Mouse (Mus musculus): ENCODE results near the gene Slc39a11. TPM values are rescaled to one million over a fixed set of nuclear protein-coding genes. Genes with fewer than 3 reads are reported as not detected.

Slc39a11 gene
- total RNA-seq, 2 experiments from 2014 or later, result 2.6 to 3.9 TPM

GRCm38 (mm10) chr11:113435696-113436095, 214.2 kb downstream of the Slc39a11 start:
- intact Hi-C loops (cut with DNase I), result no loop called here
- DNase-seq, result no peak

DNA sequence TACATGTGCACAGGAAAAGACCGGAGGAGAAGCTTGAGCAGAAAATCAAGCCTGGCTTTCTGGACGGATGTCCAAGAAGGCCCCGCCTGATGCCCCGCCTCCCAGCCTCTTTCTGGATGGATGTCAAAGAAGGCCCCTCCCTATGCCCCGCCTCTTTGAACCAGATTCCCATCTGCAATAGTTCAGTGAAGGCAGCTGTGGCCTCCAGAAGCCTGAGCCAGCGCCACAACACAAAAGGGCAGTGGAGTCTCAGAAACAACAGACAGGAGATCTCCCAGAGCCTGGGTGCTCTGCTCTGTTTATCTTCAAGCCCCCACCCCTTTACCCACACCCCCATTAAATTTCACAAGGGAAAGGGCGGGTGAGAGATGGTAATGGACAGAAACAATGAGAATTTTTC, 218.7 kb downstream of the Slc39a11 start:
- peak in 1 of 2 experiments; percentile 13 for DNase-seq
- intact Hi-C loops (cut with DNase I), result no loop called here

GRCm38 (mm10) chr11:113425882-113426281, 224.0 kb downstream of the Slc39a11 start:
- intact Hi-C loops (cut with DNase I), result no loop called here
- DNase-seq, result no peak

DNA sequence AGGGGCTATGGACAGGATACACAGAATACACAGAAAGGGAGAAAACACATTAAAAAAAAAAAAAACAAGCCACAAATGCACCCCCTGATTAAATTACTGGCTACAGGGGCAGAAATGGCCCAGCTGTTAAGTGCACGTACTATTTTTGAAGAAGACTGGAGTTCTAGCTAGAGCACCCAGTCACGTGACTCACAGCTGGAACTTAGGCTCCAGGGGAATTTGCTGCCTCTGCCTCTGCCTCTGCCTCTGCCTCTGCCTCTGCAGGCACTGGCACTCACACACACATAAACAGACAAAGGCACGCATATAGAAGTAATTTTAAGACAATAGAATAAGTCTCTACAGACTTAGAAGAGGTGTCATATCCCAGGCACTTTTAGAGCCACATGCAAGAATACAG, 224.4 kb downstream of the Slc39a11 start:
- intact Hi-C loops (cut with DNase I), result no loop called here
- no peak for DNase-seq

- intact Hi-C loops (cut with DNase I), result no loop called here
- DNase-seq, result no peak
These were observed 225.1 kb downstream of the Slc39a11 start for GRCm38 (mm10) chr11:113424765-113425164.

DNA sequence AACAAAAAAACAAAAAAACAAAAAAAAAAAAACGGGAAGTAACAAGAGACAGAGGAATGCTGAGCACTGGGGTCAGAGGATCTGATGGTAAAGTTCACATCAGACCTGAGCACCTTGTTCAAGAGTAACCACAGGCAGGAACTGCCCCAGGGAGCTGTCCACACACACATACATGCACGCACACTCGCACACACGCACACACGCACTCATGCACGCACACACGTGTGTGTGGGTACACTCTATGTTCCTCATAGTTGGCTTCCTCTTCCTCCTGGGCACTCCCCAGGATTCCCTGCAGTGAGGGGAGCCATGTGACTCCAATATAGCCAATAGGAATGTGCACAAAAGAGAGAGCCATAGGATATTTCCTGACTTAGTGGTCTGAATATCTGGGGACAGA, 227.3 kb downstream of the Slc39a11 start:
- DNase-seq, result no peak
- intact Hi-C loops (cut with DNase I), result no loop called here

- intact Hi-C loops (cut with DNase I), result loop anchor here (10.0 kb wide), 1 partner anchor 244 kb away; no protein-coding TSS in a partner anchor
- no peak for DNase-seq
These were observed 230.8 kb downstream of the Slc39a11 start for GRCm38 (mm10) chr11:113418921-113419655.

DNA sequence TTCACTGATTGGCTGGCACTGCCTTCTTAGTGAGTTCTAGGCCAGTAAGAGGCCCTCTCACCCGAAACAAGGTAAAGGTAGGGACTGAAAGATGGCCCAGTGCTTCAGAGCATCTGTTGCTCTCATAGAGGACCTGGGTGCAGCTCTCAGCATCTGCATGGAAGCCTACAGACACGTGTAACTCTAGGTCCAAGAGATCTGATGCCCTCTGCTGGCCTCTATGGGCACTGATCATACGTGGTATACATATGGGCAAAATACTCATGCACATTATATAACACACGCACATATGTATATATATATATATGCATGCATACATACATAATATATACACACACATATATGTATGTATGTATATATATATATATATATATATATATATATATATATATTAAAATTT, 231.9 kb downstream of the Slc39a11 start:
- DNase-seq, result no peak
- intact Hi-C loops (cut with DNase I), result loop anchor here (10.0 kb wide), 1 partner anchor 243 kb away; no protein-coding TSS in a partner anchor

DNA sequence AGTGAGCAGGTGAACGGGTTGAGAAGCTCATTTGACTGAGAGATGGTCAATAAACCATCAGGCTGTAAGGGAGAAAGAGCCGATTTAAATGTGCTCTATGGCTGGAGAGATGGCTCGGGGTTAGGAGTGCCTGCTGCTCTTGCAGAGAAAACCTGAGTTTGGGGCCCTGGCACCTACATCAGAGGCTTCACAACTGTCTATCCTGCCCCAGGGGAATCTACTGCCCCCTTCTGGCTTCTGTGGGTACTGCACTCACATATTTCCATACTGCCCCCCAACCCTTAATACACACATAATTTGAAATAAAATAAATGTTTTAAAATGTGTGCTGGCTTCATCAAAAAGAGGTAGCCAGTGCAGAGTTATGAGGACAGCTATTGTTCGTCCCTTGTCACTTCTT, 237.3 kb downstream of the Slc39a11 start:
- DNase-seq, result no peak
- intact Hi-C loops (cut with DNase I), result loop anchor here (10.0 kb wide), 1 partner anchor 238 kb away; no protein-coding TSS in a partner anchor

DNA sequence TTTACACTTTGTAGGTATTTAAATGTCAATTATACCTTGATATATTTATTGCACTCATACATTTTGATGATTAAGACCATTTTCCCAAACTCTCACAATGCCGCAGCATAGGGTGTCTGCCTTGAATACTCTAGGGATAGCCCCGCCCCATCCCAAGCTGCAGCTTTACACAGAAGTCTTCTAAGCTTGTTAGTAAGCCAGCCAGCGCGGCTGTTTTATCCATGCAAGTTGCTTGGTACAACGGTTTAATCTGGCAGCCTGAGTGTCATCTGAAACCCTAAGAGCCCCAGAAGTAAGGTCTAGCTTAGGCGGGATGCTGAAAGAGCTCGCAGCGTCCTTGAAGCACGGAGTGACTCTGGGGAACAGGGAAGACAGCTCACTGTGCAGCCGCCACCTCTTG, 238.1 kb downstream of the Slc39a11 start:
- intact Hi-C loops (cut with DNase I), result loop anchor here (10.0 kb wide), 1 partner anchor 237 kb away; no protein-coding TSS in a partner anchor
- no peak for DNase-seq

DNA sequence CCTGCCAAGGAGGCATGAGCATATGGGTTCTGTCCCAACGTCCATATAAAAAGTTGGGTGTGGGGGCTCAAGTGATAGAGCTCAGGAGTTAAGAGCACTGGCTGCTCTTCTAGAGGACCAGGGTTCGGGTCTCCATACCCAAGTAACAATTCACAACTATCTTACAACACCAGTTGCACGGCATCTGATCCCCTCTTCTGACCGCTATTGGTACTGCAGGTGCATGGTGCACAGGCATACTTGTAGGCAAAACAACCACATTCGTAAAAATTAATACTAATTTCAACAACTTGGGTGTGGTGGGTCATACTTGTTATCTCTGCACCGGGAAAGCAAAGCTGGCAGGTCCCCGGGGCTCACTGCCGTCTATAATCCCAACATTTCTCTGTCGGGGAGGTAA, 240.8 kb downstream of the Slc39a11 start:
- intact Hi-C loops (cut with DNase I), result no loop called here
- DNase-seq, result no peak

- no peak for DNase-seq
- intact Hi-C loops (cut with DNase I), result no loop called here
These were observed 242.4 kb downstream of the Slc39a11 start for GRCm38 (mm10) chr11:113407474-113407873.

DNA sequence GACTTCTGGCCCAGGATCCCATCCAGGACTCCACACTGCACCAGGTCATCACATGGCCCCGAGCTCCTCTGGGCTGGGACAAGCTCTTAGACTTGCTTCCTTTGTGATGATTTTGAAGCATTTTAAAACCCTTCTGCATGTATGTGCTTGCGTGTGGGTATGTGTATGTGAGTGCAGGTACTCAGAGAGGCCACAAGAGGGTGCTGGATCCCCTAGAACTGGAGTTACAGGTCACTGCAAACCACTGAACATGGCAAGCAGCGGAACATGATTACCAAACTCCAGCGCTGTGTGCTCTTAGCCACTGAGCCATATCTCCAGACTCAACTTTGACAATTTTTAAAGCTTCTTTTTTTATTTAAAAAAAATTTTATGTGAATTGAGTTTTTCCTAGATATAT, 249.0 kb downstream of the Slc39a11 start:
- DNase-seq, result no peak
- intact Hi-C loops (cut with DNase I), result no loop called here

DNA sequence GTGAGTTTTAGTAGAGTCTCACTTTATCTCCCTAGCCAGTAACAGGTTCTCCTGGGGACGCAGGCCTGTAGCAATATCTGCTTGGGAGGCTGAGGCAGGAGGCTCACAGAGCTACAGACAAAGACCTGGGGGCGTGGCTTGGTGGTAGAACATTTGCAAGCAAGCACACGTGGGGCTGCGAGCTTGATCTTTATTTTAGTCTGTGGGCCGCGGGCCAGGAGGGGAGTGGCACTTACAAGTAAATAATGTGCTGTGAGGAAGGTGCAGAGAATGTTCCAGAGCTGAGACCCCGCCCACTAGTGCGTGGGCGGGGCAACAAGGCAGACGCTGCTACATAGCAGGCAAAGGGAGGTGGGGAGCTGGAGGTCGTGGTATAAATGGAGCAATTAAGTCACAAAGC, 250.3 kb downstream of the Slc39a11 start:
- no peak for DNase-seq
- intact Hi-C loops (cut with DNase I), result no loop called here

GRCm38 (mm10) chr11:113397394-113397793, 252.5 kb downstream of the Slc39a11 start:
- DNase-seq, result no peak
- intact Hi-C loops (cut with DNase I), result no loop called here

DNA sequence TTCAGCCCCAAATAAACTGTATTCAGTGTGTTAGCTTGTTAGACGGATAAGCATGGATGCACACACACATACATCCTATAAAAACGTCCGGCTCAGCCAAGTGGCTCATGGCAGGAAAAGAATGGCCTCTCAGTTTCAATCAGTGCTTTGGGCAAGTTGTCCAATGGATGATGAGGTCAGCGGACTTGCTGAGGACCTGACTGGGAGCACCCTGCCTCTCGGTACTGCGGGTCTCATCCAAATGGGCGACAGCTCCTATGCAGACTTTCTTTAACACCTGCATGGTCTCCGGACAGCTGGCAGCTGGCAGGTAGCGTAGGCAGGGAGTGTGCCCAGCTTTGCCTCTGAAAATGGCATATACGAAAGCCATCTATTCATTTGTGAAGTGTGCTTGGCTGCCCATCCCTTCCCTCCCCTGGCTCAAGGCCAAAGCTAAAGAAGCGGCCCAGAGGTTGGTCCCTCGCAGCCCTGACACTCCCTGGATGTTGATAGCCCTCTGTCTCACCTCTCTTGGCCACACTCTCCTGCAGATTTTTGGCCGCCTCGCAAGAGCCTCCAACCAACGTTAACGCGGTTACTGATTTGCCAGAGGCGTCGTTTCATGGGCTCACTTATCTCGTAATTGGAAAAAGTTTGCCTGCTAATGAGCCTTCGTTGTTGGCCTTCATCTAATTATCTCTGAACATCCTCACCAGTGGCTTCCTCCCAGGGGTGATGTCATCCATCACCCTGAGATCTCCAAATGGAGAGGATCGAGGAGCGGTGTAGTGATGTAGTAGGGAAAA, 256.3 kb downstream of the Slc39a11 start:
- DNase-seq, result peak in 1 of 2 experiments; percentile 6
- intact Hi-C loops (cut with DNase I), result no loop called here

DNA sequence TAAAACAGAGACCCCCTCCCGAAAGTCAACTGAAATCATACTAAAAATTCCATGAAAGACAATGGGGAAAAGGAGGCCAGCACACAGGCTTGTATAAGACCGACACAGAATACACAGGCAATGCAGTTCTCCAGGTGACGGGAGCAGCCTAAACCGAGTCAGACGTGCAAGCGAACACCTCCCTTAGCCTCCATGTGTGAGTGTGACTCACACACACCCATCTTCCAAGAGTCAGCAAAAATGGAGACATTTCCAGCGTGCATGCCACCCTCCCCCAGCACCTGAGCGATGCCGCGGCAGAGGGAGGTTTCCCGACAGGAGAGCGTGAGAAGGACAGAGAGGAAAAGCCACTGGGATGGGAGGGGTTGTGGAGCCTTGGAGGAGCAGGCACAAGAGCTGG, 258.2 kb downstream of the Slc39a11 start:
- intact Hi-C loops (cut with DNase I), result no loop called here
- DNase-seq, result no peak

DNA sequence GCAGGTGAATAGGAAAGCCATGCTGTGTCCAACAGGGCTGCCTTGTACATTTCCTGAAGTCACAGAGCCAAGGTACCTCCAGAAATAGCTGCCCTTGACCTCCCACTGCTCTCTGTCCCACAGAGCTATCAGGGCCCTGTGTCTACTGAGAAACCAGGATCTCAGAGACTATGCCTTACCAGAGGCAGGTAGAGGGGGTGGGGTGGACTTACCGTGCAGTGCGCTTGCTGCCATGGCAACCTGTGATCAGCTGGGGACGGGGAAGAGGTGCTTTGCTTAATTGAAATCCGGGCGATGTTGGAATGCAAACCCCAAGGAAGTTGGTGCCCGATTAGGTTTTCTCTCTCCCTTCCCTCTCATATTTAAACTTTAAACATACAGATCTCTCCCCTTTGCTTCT, 260.2 kb downstream of the Slc39a11 start:
- intact Hi-C loops (cut with DNase I), result no loop called here
- DNase-seq, result no peak

GRCm38 (mm10) chr11:113382674-113383571, 267.0 kb downstream of the Slc39a11 start:
- no peak for DNase-seq
- intact Hi-C loops (cut with DNase I), result no loop called here

GRCm38 (mm10) chr11:113381550-113381949, 268.3 kb downstream of the Slc39a11 start:
- intact Hi-C loops (cut with DNase I), result no loop called here

DNA sequence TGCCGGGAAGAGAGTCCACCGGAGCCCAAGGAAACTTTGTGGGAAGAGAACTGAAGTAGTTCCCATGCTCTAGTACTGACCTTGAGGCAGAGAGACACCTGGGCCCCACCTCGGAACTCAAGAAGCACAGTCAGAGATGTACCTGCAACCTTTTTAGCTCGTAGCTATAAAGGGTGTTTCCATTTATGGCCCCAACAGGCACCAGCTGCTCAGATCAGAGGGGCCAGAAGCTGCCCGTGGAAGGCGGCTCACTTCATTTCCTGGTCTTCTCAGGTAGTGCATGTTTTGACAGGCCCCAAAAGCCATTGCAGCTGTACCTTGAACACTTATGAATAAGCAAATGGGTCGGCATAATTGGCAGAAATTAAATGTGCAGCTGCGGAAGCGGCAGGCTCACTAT, 271.0 kb downstream of the Slc39a11 start:
- intact Hi-C loops (cut with DNase I), result no loop called here
- no peak for DNase-seq

More at GRCm38 (mm10) chr11:113381550-113381949, 268.3 kb downstream of the Slc39a11 start:
- no peak for DNase-seq

Data from heart, postnatal 36 days (tissue).